Mouse (Mus musculus) liver, adult 2 months (tissue): ENCODE results near the gene Fam155a.

ENCODE experiments used
- CTCF ChIP-seq: fragments of 200-500 bp; IDR thresholded peaks from 2 replicates; pipeline ENCODE4 v1.5.1; 2011; ENCODE audit warnings: low read depth, low read length, control low read depth
- POLR2A ChIP-seq: fragments of 200-500 bp; IDR thresholded peaks from 2 replicates; pipeline ENCODE4 v1.6.1; 2011; ENCODE audit warnings: low read length, control low read depth; ENCODE audit not compliant: insufficient read depth; ENCODE audit errors: extremely low read depth

DNA sequence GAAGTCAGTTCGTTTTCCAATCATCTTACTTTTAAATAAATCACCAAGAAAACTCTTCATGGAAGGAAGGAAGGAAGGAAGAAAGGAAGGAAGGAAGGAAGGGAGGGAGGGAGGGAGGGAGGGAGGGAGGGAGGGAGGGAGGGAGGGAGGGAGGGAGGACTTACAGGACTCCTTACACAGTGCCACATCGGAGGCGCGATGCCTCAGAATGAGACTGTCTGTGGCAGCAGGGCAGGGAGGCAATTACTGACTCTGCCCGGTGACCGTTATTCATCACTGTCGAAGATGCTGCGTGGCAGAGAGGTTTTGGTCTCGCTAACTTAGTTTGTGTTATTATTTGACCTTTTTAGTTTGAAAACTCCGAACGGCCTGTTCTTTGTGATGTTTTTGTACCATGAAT lies 312.3 kb downstream of the Fam155a start:
- TF ChIP-seq CTCF (no peak), POLR2A (no peak)
